In the genomic region with DNA sequence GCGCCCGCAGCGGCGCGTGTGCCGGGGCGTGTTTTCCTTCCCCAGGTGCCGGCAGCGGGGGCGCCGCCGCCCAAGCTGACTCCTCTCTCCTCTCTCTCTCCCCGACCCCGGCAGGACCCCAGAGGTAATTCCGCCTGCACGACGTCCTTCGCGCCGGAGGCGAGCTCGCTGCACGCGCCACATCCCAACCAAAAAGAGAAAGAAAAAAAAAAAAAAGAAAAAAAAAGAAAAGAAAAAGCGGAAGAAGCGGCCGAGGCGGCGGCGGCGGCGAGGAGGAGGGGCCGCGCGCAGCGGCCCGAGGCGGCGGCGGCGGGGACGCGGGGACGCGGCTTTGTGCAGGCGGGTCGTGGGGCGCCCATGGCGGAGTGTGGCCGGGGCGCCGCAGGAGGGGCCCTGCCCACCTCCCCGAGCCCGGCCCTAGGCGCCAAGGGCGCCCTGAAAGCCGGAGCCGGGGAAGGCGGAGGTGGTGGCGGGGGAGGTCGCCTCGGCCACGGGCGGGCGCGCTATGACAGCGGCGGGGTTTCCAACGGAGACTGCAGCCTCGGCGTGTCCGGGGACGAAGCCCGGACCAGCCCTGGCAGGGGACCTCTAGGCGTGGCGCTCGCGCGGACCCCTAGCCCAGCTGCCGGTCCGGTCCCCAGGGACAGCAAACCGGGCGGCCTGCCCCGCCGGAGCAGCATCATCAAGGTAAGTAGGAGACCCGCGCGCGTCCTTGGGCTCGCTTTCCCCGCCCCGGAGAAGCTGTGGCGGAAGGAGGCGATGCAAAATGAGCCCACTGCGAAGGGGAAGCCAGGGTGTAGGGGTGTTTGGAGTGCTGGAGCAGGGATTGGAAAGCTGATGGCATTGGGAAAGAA, we compare ENCODE assay signal across 8 mouse cellular contexts. TPM values are rescaled to one million over a fixed set of nuclear protein-coding genes. Genes with fewer than 3 reads are reported as not detected.
DNase-seq lines count a peak whose midpoint lies in the region; ATAC-seq and TF ChIP-seq lines count a peak whose summit lies in the region.

TSS of gene Plcl2 (plus strand) at position 153 of the 854 bp plus-strand sequence.

- peak; percentile 37 for ATAC-seq in embryonic facial prominence, embryonic 13.5 days (ENCODE audit: insufficient number of reproducible peaks, insufficient read depth, low FRiP score, low TSS enrichment, low read depth)
- 0 out of 2 replicates have a peak, but pooled peaks have one; percentile 63 for ATAC-seq in limb, embryonic 15.5 days (ENCODE audit: insufficient number of reproducible peaks, low FRiP score, low TSS enrichment, low read depth)
- ATAC-seq in midbrain, embryonic 16.5 days: peak; percentile 77

- H3K4me2 ChIP-seq in embryonic facial prominence, embryonic 13.5 days: peak within 1 kb of the TSS; percentile 86
- H3K4me2 ChIP-seq in limb, embryonic 15.5 days: peak within 1 kb of the TSS; percentile 86
- H3K4me2 ChIP-seq in midbrain, embryonic 16.5 days (ENCODE audit: low read length): peak within 1 kb of the TSS; percentile 78

- TF ChIP-seq EP300 in heart, adult 2 months (IDR thresholded peaks at IDR 0.05; ENCODE audit: insufficient read depth, low read depth, low read length): no peak

- peaks cover 8% of the 10 kb centered on the region for H3K27me3 ChIP-seq in embryonic facial prominence, embryonic 13.5 days
- H3K27me3 ChIP-seq in heart, adult 2 months (ENCODE audit: control insufficient read depth, insufficient read depth, low read length): no peaks in the 10 kb centered on the region
- H3K27me3 ChIP-seq in kidney, adult 2 months (replicated peaks; ENCODE audit: control insufficient read depth, insufficient read depth, low read length): no peaks in the 10 kb centered on the region
- H3K27me3 ChIP-seq in limb, embryonic 15.5 days: no peaks in the 10 kb centered on the region
- H3K27me3 ChIP-seq in midbrain, embryonic 16.5 days (ENCODE audit: control insufficient read depth, insufficient read depth, low read depth, low read length): no peaks in the 10 kb centered on the region
- no peaks in the 10 kb centered on the region for H3K27me3 ChIP-seq in spleen, adult 2 months (ENCODE audit: control insufficient read depth, insufficient read depth, low read length)

- H3K4me3 ChIP-seq in embryonic facial prominence, embryonic 13.5 days: peak within 1 kb of the TSS; percentile 84
- peak within 1 kb of the TSS; percentile 88 for H3K4me3 ChIP-seq in heart, adult 2 months
- peak within 1 kb of the TSS; percentile 88 for H3K4me3 ChIP-seq in kidney, adult 2 months (ENCODE audit: insufficient read depth, low read depth, low read length)
- peak within 1 kb of the TSS; percentile 83 for H3K4me3 ChIP-seq in limb, embryonic 15.5 days
- H3K4me3 ChIP-seq in midbrain, embryonic 16.5 days (ENCODE audit: low read depth, low read length): peak within 1 kb of the TSS; percentile 89
- H3K4me3 ChIP-seq in spleen, adult 2 months (ENCODE audit: extremely low read depth, insufficient read depth, insufficient read length): peak within 1 kb of the TSS; percentile 79

- H3K27ac ChIP-seq in embryonic facial prominence, embryonic 13.5 days: peak within 1 kb of the TSS; percentile 71
- peak within 1 kb of the TSS; percentile 78 for H3K27ac ChIP-seq in heart, adult 2 months
- peak within 1 kb of the TSS; percentile 3; the same call in 1 of the 2 replicates for H3K27ac ChIP-seq in kidney, adult 2 months (ENCODE audit: insufficient read depth, low read depth, low read length)
- H3K27ac ChIP-seq in limb, embryonic 15.5 days: peak within 1 kb of the TSS; percentile 84
- H3K27ac ChIP-seq in midbrain, embryonic 16.5 days (ENCODE audit: low read length): peak within 1 kb of the TSS; percentile 95
- H3K27ac ChIP-seq in spleen, adult 2 months (ENCODE audit: insufficient read depth, low read length): peak within 1 kb of the TSS; percentile 92

- 0 out of 2 replicates have a peak, but pooled peaks cover 3% of the 10 kb centered on the region for H3K79me2 ChIP-seq in heart, adult 2 months (replicated peaks; ENCODE audit: control insufficient read depth, insufficient read depth, low read length)

- no peaks in the 10 kb centered on the region for H3K36me3 ChIP-seq in embryonic facial prominence, embryonic 13.5 days
- no peaks in the 10 kb centered on the region for H3K36me3 ChIP-seq in heart, adult 2 months (ENCODE audit: control insufficient read depth, insufficient read depth, low read length)
- H3K36me3 ChIP-seq in kidney, adult 2 months (ENCODE audit: control insufficient read depth, insufficient read depth, low read length): no peaks in the 10 kb centered on the region
- H3K36me3 ChIP-seq in limb, embryonic 15.5 days: no peaks in the 10 kb centered on the region
- no peaks in the 10 kb centered on the region for H3K36me3 ChIP-seq in midbrain, embryonic 16.5 days (ENCODE audit: control insufficient read depth, insufficient read depth, low read length)
- H3K36me3 ChIP-seq in spleen, adult 2 months (ENCODE audit: control insufficient read depth, insufficient read depth, low read length): no peaks in the 10 kb centered on the region

- under 1% methylated on average over 72 of the region's 95 CpGs for WGBS in embryonic facial prominence, embryonic 13.5 days
- WGBS in heart, adult 2 months: under 1% methylated on average over 93 of the region's 95 CpGs
- WGBS in kidney, adult 2 months: 2% methylated on average over 94 of the region's 95 CpGs
- WGBS in limb, embryonic 15.5 days: under 1% methylated on average over 86 of the region's 95 CpGs
- under 1% methylated on average over 90 of the region's 95 CpGs for WGBS in midbrain, embryonic 16.5 days
- under 1% methylated on average over 87 of the region's 95 CpGs for WGBS in spleen, adult 2 months

- peak; percentile 21 to 57 for DNase-seq in urinary bladder, adult 18-20 months (ENCODE audit: low spot score in 2 of 2)
- no peak for DNase-seq in urinary bladder, postnatal 10 days (ENCODE audit: low spot score)
- DNase-seq in heart, adult 2 months: peak; percentile 82
- peak; percentile 58 for DNase-seq in kidney, adult 2 months
- DNase-seq in spleen, adult 2 months (ENCODE audit: low read depth in 1 of 2, low spot score in 2 of 2): peak in 1 of 2 experiments; percentile 69

- intact Hi-C loops in heart, adult 2 months (cut with DNase I): loop anchor here (1.0 to 5.0 kb wide), 5 partner anchors 39 to 283 kb away; no protein-coding TSS in a partner anchor

- H3K9ac ChIP-seq in embryonic facial prominence, embryonic 13.5 days: peak within 1 kb of the TSS; percentile 87
- peak within 1 kb of the TSS; percentile 91 for H3K9ac ChIP-seq in heart, adult 2 months (ENCODE audit: low read depth, low read length)
- peak within 1 kb of the TSS; percentile 85 for H3K9ac ChIP-seq in limb, embryonic 15.5 days
- peak within 1 kb of the TSS; percentile 99 for H3K9ac ChIP-seq in midbrain, embryonic 16.5 days (ENCODE audit: low read depth, low read length)

- no peak for TF ChIP-seq POLR2A in heart, adult 2 months (IDR thresholded peaks at IDR 0.05; ENCODE audit: insufficient read depth, low read depth, low read length)
- TF ChIP-seq POLR2A in kidney, adult 2 months (IDR thresholded peaks at IDR 0.05; ENCODE audit: low read depth, low read length): no peak
- TF ChIP-seq POLR2A in spleen, adult 2 months (IDR thresholded peaks at IDR 0.05; ENCODE audit: low read depth, low read length): peak; percentile 10; the same call in 1 of the 2 replicates

- H3K9me3 ChIP-seq in embryonic facial prominence, embryonic 13.5 days: no peaks in the 10 kb centered on the region
- H3K9me3 ChIP-seq in limb, embryonic 15.5 days: no peaks in the 10 kb centered on the region
- no peaks in the 10 kb centered on the region for H3K9me3 ChIP-seq in midbrain, embryonic 16.5 days (replicated peaks; ENCODE audit: control insufficient read depth, low read length, poor library complexity, severe bottlenecking)

- H3K4me1 ChIP-seq in embryonic facial prominence, embryonic 13.5 days: peaks cover 16% of the 10 kb centered on the region
- peaks cover 3% of the 10 kb centered on the region for H3K4me1 ChIP-seq in heart, adult 2 months (ENCODE audit: control insufficient read depth, insufficient read depth, low read length)
- peaks cover 4% of the 10 kb centered on the region; the same call in 1 of the 2 replicates for H3K4me1 ChIP-seq in kidney, adult 2 months (ENCODE audit: control insufficient read depth, insufficient read depth, low read length)
- H3K4me1 ChIP-seq in limb, embryonic 15.5 days: peaks cover 21% of the 10 kb centered on the region
- peaks cover 30% of the 10 kb centered on the region for H3K4me1 ChIP-seq in midbrain, embryonic 16.5 days (ENCODE audit: control insufficient read depth, insufficient read depth, low read length)
- H3K4me1 ChIP-seq in spleen, adult 2 months (ENCODE audit: control insufficient read depth, insufficient read depth, insufficient read length): peaks cover 11% of the 10 kb centered on the region

- no peak for TF ChIP-seq CTCF in heart, adult 2 months (IDR thresholded peaks at IDR 0.05)
- no peak for TF ChIP-seq CTCF in kidney, adult 2 months (conservative IDR thresholded peaks at IDR 0.05; ENCODE audit: insufficient read depth, insufficient read length, low read depth, low read length)
- no peak for TF ChIP-seq CTCF in spleen, adult 2 months (IDR thresholded peaks at IDR 0.05; ENCODE audit: extremely low read depth, insufficient read depth, insufficient read length, insufficient replicate concordance)

RNA-seq across cellular contexts. Expression of gene Plcl2, which starts in this region (rescaled TPM):
- 3.9 and 4.3 TPM in 2 replicates for polyA plus RNA-seq in embryonic facial prominence, embryonic 13.5 days (2015; fragmentation: Nextera tagmentation; extraction: Ambion mirVana)
- total RNA-seq in heart, adult 2 months (2021): 1 to 10 TPM; 7.5 to 8.0 TPM
- polyA plus RNA-seq in heart, adult 2 months (2012; rRNA removed): 2.8 and 6.1 TPM in 2 replicates
- 3.2 and 4.3 TPM in 2 replicates for polyA plus RNA-seq in kidney, adult 2 months (2012; rRNA removed)
- 2.2 and 3.1 TPM in 2 replicates for polyA plus RNA-seq in limb, embryonic 15.5 days (2015; fragmentation: Nextera tagmentation; extraction: Ambion mirVana)
- polyA plus RNA-seq in midbrain, embryonic 16.5 days (2015; fragmentation: Nextera tagmentation; extraction: Ambion mirVana): 9.2 and 9.7 TPM in 2 replicates
- 11.5 and 12.6 TPM in 2 replicates for polyA plus RNA-seq in spleen, adult 2 months (2012; rRNA removed)

Comparison
In these comparisons a context has a peak if more than half of its experiments do, and no peak if none do; other contexts are left out.
1. H3K27ac ChIP-seq: peak in every context shown above with its lines; median percentile 95 in midbrain, embryonic 16.5 days; 92 in spleen, adult 2 months; 84 in limb, embryonic 15.5 days; 78 in heart, adult 2 months; 71 in embryonic facial prominence, embryonic 13.5 days; 3 in kidney, adult 2 months.